Mouse (Mus musculus) heart, embryonic 11.5 days (tissue): ENCODE results near the gene Itga2. TPM values are rescaled to one million over a fixed set of nuclear protein-coding genes. Genes with fewer than 3 reads are reported as not detected.

ENCODE experiments used
- ATAC-seq: fragments of 200-750 bp; cut with Nextera tagmentation; replicated peaks from 2 replicates; pipeline ENCODE4 v1.8.0; 2017; ENCODE audit warnings: moderate library complexity; ENCODE audit not compliant: insufficient number of reproducible peaks, low FRiP score, low TSS enrichment
- H3K27ac ChIP-seq: fragments of 300-500 bp; sonication (generic); 2 replicates; pipeline ENCODE4 v1.5.1; 2014; ENCODE audit warnings: mild to moderate bottlenecking, low read depth, low read length
- H3K27me3 ChIP-seq: fragments of 300-500 bp; sonication (generic); 2 replicates; pipeline ENCODE4 v1.6.1; 2014; ENCODE audit warnings: mild to moderate bottlenecking, low read length, mixed read lengths; ENCODE audit not compliant: control insufficient read depth, insufficient read depth
- H3K36me3 ChIP-seq: fragments of 300-500 bp; sonication (generic); 2 replicates; pipeline ENCODE4 v1.6.1; 2014; ENCODE audit warnings: mild to moderate bottlenecking, low read length, moderate library complexity, mixed read lengths; ENCODE audit not compliant: control insufficient read depth, insufficient read depth
- H3K4me1 ChIP-seq: fragments of 300-500 bp; sonication (generic); 2 replicates; pipeline ENCODE4 v1.6.1; 2014; ENCODE audit warnings: low read length; ENCODE audit not compliant: control insufficient read depth, insufficient read depth
- H3K4me2 ChIP-seq: fragments of 300-500 bp; sonication (generic); 2 replicates; pipeline ENCODE4 v1.6.1; 2014; ENCODE audit warnings: mild to moderate bottlenecking, moderate library complexity
- H3K4me3 ChIP-seq: fragments of 300-500 bp; sonication (generic); 2 replicates; pipeline ENCODE4 v1.5.1; 2014; ENCODE audit warnings: low read depth, low read length
- H3K9ac ChIP-seq: fragments of 300-500 bp; sonication (generic); 2 replicates; pipeline ENCODE4 v1.6.1; 2014; ENCODE audit warnings: mild to moderate bottlenecking, low read depth, low read length, moderate library complexity
- H3K9me3 ChIP-seq: fragments of 300-500 bp; sonication (generic); replicated peaks from 2 replicates; pipeline ENCODE4 v1.6.1; 2016; ENCODE audit warnings: low read length; ENCODE audit not compliant: control insufficient read depth
- WGBS: fragments of 180-500 bp; shearing (Covaris S2); extraction: QIAGEN DNeasy Blood & Tissue Kit; methylation state at CpG from one replicate; pipeline ENCODE4 v1.1.7; 2014; ENCODE audit not compliant: insufficient replicate concordance; 5-methylcytosine and 5-hydroxymethylcytosine counted together
- polyA plus RNA-seq: library from polyadenylated mRNA; unstranded; fragments of >200 nt; fragmentation: Nextera tagmentation; extraction: Ambion mirVana; gene quantifications from 2 replicates; pipeline ENCODE4 v1.2.1, GENCODE M21; 2014

Itga2 gene
- polyA plus RNA-seq, 1 experiment from 2014 or later: 2.9 TPM

DNA sequence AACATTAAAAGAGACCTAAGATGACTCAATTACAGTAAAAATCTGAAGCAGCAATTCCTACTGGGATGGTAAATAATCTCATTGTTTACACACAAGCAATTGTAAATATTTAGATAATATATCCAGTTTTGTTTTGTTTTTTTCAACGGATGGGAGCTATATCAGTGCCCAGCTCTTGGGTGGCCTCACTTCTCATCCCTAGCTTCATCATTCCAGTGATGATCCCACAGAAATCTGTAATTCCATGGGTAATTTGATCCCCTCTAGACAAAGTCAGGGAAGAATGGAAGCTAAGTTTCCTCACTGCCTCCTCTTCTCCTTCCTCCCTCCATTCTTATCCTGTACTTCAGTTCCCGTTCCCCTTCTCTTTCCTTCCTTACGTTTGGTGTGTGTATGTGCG, 74.4 kb downstream of the Itga2 start:
- H3K9me3 ChIP-seq: no peaks in the 10 kb centered on the region
- 85% methylated on average over 4 of the region's 4 CpGs for WGBS
- H3K27me3 ChIP-seq: no peaks in the 10 kb centered on the region
- H3K4me2 ChIP-seq: no peak overlapping the region
- no peak overlapping the region for H3K27ac ChIP-seq
- ATAC-seq: no peak
- no peaks in the 10 kb centered on the region for H3K36me3 ChIP-seq
- H3K4me1 ChIP-seq: no peaks in the 10 kb centered on the region; the same call in 1 of the 2 replicates
- H3K4me3 ChIP-seq: no peak overlapping the region
- H3K9ac ChIP-seq: no peak overlapping the region

GRCm38 (mm10) chr13:114856269-114856627, 75.7 kb downstream of the Itga2 start:
- no peak overlapping the region for H3K4me3 ChIP-seq

GRCm38 (mm10) chr13:114855573-114856268, 76.2 kb downstream of the Itga2 start:
- no peak overlapping the region for H3K27ac ChIP-seq
- no peak for ATAC-seq

More at GRCm38 (mm10) chr13:114856269-114856627, 75.7 kb downstream of the Itga2 start:
- peak overlapping the region; percentile 53 for H3K4me2 ChIP-seq
- no peaks in the 10 kb centered on the region for H3K27me3 ChIP-seq
- H3K27ac ChIP-seq: no peak overlapping the region
- H3K36me3 ChIP-seq: no peaks in the 10 kb centered on the region
- H3K9ac ChIP-seq: peak overlapping the region; percentile 39; the same call in 1 of the 2 replicates
- ATAC-seq: no peak
- no peaks in the 10 kb centered on the region; the same call in 1 of the 2 replicates for H3K4me1 ChIP-seq
- 42% methylated on average over 7 of the region's 7 CpGs for WGBS
- no peaks in the 10 kb centered on the region for H3K9me3 ChIP-seq

DNA sequence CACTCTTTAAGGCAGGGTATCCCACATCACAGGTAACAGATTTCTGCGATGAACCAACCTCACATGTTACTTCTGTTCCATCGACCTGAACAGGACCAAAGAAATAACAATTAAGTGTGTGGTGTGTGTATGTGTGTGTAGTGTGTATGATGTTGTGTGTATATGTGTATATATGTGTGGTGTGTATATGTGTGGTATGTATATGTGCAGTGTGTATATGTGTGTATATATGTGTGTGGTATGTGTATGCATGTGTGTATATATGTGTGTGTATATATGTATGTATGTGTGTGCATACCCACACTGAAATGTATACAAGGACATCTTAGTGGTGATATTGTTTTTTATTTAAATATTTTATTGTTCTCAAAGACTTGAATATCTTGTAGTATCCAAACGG, 77.5 kb downstream of the Itga2 start:
- Histone ChIP-seq H3K4me2 (no peak overlapping the region), H3K9ac (no peak overlapping the region), H3K9me3 (no peaks in the 10 kb centered on the region), H3K27me3 (no peaks in the 10 kb centered on the region), H3K27ac (no peak overlapping the region), H3K4me3 (no peak overlapping the region), H3K4me1 (no peaks in the 10 kb centered on the region; the same call in 1 of the 2 replicates), H3K36me3 (no peaks in the 10 kb centered on the region)
- WGBS: 85% methylated on average over 3 of the region's 3 CpGs
- ATAC-seq: no peak

More at GRCm38 (mm10) chr13:114855573-114856268, 76.2 kb downstream of the Itga2 start:
- Histone ChIP-seq H3K9me3 (no peaks in the 10 kb centered on the region), H3K4me2 (peak overlapping the region; percentile 53), H3K27me3 (no peaks in the 10 kb centered on the region), H3K9ac (peak overlapping the region; percentile 39; the same call in 1 of the 2 replicates), H3K4me1 (no peaks in the 10 kb centered on the region; the same call in 1 of the 2 replicates), H3K4me3 (peak overlapping the region; percentile 8; the same call in 1 of the 2 replicates), H3K36me3 (no peaks in the 10 kb centered on the region)
- WGBS: 26% methylated on average over 15 of the region's 15 CpGs

- no peak for ATAC-seq
- H3K27ac ChIP-seq: no peak overlapping the region
- no peak overlapping the region for H3K9ac ChIP-seq
- H3K9me3 ChIP-seq: no peaks in the 10 kb centered on the region
- no peaks in the 10 kb centered on the region; the same call in 1 of the 2 replicates for H3K4me1 ChIP-seq
- H3K36me3 ChIP-seq: no peaks in the 10 kb centered on the region
- H3K4me2 ChIP-seq: no peak overlapping the region
- WGBS: 80% methylated on average over 6 of the region's 6 CpGs
- no peaks in the 10 kb centered on the region for H3K27me3 ChIP-seq
- no peak overlapping the region for H3K4me3 ChIP-seq
Measured at GRCm38 (mm10) chr13:114854023-114854422, 77.9 kb downstream of the Itga2 start.

DNA sequence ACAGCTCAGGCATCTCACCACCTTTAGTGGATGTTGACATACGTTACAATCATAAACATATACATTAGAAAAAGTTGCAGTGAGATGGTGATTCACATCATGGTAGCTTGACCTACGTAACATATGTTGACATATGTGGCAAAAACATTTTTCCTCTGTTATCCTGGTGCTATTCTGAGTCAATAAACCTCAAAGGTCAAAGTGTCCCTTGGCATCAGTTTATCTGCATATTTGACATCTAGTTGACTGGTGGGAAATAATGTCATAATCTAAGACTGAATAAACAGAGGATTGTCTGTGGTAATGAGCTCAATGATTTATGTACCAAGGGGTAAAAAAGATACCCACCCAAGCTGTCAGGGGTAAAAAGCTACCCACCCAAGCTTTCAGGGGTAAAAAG, 78.7 kb downstream of the Itga2 start:
- Histone ChIP-seq H3K4me3 (no peak overlapping the region), H3K36me3 (no peaks in the 10 kb centered on the region), H3K4me1 (no peaks in the 10 kb centered on the region; the same call in 1 of the 2 replicates), H3K4me2 (no peak overlapping the region), H3K27ac (no peak overlapping the region), H3K9ac (no peak overlapping the region), H3K27me3 (no peaks in the 10 kb centered on the region), H3K9me3 (no peaks in the 10 kb centered on the region)
- no peak for ATAC-seq
- WGBS: 77% methylated on average over 2 of the region's 2 CpGs

DNA sequence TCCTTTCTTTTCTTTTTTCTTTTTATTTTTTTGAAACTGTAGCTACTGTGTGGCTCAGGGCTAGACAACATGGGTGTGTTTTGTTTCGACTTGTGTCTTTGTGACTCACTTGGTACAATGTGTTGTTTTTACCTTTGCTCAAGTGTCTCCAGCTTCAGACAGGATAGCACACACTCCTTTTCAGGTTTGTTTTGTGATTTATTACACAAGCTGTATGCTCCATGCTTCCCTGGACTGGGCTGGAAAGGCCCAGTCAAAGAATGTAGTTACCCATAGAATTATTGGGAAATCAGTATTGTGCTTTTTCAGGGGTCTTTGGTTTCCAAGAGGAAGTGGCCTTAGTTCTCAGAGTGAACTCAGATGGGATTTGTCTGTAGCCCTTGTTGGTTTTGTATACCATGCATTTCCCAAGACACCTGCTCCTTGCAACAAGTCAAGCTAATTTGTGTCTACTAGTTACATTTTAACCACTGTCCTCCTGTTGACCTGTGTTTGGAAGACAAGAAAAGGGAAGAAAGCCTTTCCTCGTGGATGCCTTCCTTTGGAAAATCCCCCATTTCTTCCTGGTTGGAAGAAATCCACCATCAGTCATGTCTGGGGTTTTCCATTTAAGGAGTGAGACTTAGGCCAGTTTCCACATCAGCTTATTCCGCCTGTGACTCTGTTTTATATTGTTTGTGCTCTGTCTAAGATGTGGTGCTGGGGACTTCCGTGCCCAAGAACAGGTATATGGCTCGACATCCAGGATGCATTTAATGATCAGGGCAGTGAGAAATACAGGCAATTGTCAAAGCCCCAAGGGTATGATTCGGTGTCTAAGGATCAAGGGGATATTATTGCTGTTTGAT, 79.4 kb downstream of the Itga2 start:
- H3K9ac ChIP-seq: no peak overlapping the region
- no peaks in the 10 kb centered on the region for H3K36me3 ChIP-seq
- ATAC-seq: no peak
- no peaks in the 10 kb centered on the region for H3K27me3 ChIP-seq
- H3K4me2 ChIP-seq: no peak overlapping the region
- no peak overlapping the region for H3K27ac ChIP-seq
- no peaks in the 10 kb centered on the region; the same call in 1 of the 2 replicates for H3K4me1 ChIP-seq
- 71% methylated on average over 6 of the region's 6 CpGs for WGBS
- no peak overlapping the region for H3K4me3 ChIP-seq
- no peaks in the 10 kb centered on the region for H3K9me3 ChIP-seq

DNA sequence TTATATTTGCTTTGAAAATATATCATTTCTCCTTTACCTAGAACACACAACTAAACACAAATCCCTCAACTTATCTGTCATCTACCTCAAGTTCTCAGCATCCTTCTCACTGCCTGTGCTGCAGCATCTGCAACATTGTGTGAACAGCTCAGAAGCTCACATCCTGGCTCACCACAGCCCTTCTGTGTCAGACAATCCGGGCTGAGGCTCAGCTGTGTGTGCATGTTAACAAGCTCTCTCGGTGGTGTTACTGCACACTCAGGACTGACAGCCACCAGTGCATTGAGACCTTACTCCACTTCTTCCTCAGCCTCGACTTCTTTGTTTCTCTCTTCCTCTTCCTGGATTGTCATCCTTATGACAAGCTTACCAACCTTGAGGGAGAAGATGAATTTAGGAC, 83.0 kb downstream of the Itga2 start:
- Histone ChIP-seq H3K27ac (no peak overlapping the region), H3K4me1 (no peaks in the 10 kb centered on the region), H3K36me3 (no peaks in the 10 kb centered on the region), H3K9ac (no peak overlapping the region), H3K4me3 (no peak overlapping the region), H3K27me3 (no peaks in the 10 kb centered on the region), H3K4me2 (no peak overlapping the region), H3K9me3 (no peaks in the 10 kb centered on the region)
- 69% methylated on average over 3 of the region's 3 CpGs for WGBS
- no peak for ATAC-seq
